Mouse (Mus musculus): ENCODE measurements around the gene Ccdc63. TPM values are rescaled to one million over a fixed set of nuclear protein-coding genes. Genes with fewer than 3 reads are reported as not detected.
A peak's percentile ranks its signal among the peaks of the same experiment; 100 is the strongest.
"Not testable (repeated sequence)": the region's sequence is repeated elsewhere in the genome, so short reads cannot be mapped to it uniquely, and the experiment has no call there.

Gene Ccdc63
- total and polyA plus RNA-seq, 2 experiments from 2014 or later: 0.26 TPM; not detected in 1

DNA sequence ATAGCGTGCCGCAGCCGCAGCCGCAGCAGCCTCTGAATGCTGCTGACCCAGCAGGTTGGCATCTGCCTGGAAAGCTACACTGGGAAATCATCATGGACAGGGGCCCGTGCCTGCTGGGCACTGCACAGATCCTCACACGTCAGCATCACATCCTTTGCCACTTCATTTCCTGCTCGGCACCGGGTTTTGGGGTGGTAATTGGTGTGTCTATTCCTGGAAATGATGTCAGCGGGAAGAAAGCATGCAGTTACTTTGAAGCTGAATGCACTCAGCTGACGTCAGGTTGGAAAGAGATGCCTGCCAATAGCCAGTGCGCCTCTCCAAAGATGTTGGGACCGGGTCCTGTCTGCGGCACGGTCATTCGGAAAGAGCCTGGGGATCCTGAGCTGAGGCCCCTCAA is 2.9 kb upstream of the Ccdc63 start:
- DNase-seq (ENCODE audit: low spot score) (peak; percentile 82), ATAC-seq (ENCODE audit: insufficient read depth, low read depth) (peak; percentile 67)
- H3K9ac ChIP-seq (replicated peaks; ENCODE audit: low read depth, low read length): no peak overlapping the region
- H3K27me3 ChIP-seq (ENCODE audit: control insufficient read depth, insufficient read depth, low read length): no peaks in the 10 kb centered on the region
- H3K4me3 ChIP-seq (ENCODE audit: low read depth, low read length): no peak overlapping the region
- peak overlapping the region; percentile 54 for H3K27ac ChIP-seq (ENCODE audit: low read depth)
- no peaks in the 10 kb centered on the region for H3K36me3 ChIP-seq (replicated peaks; ENCODE audit: control insufficient read depth, insufficient read depth, low read length)
- TF ChIP-seq EP300 (IDR thresholded peaks at IDR 0.05; ENCODE audit: low read depth): 0 out of 2 replicates have a peak, but pooled peaks have one; percentile 51
- TF ChIP-seq CTCF (IDR thresholded peaks at IDR 0.05; ENCODE audit: low read depth): no peak
- no peaks in the 10 kb centered on the region for H3K9me3 ChIP-seq (replicated peaks; ENCODE audit: control insufficient read depth, low read length)
- WGBS: 30% methylated on average over 15 of the region's 15 CpGs
- peak overlapping the region; percentile 46 for H3K4me2 ChIP-seq (ENCODE audit: low read depth, low read length)
- peaks cover 4% of the 10 kb centered on the region; the same call in 1 of the 2 replicates for H3K4me1 ChIP-seq (ENCODE audit: control insufficient read depth, insufficient read depth)

DNA sequence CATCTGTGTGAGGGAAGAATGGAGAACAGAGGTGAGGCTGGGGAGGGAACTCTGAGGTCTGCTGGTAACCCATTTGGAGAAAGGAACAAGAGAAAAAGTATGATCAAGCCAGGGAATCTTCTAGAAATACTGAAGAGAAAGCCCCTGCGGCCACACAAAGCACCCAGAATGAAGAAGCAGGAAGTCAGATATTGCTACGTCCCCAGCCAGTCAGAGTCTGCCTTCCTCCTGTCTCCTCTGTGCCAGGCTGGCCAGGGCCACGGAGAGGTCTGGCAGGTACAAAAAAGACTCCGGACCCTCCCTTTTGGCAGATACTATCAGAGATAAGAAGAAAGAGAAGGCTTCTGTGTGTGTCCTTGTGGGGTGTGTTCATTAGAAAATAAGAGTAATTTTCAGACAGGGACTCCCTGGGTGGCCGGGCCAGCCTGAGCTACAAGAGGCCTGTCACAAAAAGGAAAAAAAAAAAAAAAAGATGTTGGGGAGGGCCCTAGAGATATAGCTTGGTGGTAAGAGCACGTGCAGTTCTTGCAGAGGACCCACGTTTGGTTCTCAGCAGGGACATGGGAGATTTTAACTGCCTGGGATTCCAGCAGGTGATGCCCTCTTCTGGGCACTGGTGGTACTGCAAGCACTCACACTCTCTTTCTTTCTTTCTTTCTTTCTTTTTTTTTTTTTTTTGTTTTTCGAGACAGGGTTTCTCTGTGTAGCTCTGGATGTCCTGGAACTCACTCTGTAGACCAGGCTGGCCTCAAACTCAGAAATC is 1.8 kb upstream of the Ccdc63 start:
- TF ChIP-seq EP300 (IDR thresholded peaks at IDR 0.05; ENCODE audit: low read depth) (no peak), CTCF (IDR thresholded peaks at IDR 0.05; ENCODE audit: low read depth) (peak; percentile 56)
- no peaks in the 10 kb centered on the region for H3K27me3 ChIP-seq (ENCODE audit: control insufficient read depth, insufficient read depth, low read length)
- H3K4me3 ChIP-seq (ENCODE audit: low read depth, low read length): no peak overlapping the region
- ATAC-seq (ENCODE audit: insufficient read depth, low read depth): no peak
- DNase-seq (ENCODE audit: low spot score): no peak
- H3K36me3 ChIP-seq (replicated peaks; ENCODE audit: control insufficient read depth, insufficient read depth, low read length): no peaks in the 10 kb centered on the region
- H3K9me3 ChIP-seq (replicated peaks; ENCODE audit: control insufficient read depth, low read length): no peaks in the 10 kb centered on the region
- WGBS: 65% methylated on average over 7 of the region's 8 CpGs
- H3K9ac ChIP-seq (replicated peaks; ENCODE audit: low read depth, low read length): no peak overlapping the region
- no peak overlapping the region for H3K4me2 ChIP-seq (ENCODE audit: low read depth, low read length)
- H3K4me1 ChIP-seq (ENCODE audit: control insufficient read depth, insufficient read depth): peaks cover 7% of the 10 kb centered on the region; the same call in 1 of the 2 replicates
- no peak overlapping the region for H3K27ac ChIP-seq (ENCODE audit: low read depth)

DNA sequence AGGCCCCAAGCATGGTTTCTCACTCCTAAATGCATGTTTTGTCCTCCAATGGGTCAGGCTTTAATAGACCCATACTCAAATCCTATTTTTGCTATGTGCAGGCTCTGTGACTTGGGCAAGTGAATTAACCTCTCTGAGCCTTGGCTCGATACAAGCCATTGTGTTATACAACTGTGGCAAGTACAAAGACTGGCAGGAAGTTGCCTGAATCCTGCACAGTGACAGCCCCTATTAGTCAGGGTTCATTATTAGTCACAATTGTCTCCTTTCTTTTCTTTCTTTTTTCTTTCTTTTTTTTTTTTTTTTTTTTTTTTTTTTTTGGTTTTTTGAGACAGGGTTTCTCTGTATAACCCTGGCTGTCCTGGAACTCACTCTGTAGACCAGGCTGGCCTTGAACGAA is 852 bp downstream of the Ccdc63 start:
- not testable (repeated sequence) for DNase-seq (ENCODE audit: low spot score); H3K27ac ChIP-seq (ENCODE audit: low read depth)

DNA sequence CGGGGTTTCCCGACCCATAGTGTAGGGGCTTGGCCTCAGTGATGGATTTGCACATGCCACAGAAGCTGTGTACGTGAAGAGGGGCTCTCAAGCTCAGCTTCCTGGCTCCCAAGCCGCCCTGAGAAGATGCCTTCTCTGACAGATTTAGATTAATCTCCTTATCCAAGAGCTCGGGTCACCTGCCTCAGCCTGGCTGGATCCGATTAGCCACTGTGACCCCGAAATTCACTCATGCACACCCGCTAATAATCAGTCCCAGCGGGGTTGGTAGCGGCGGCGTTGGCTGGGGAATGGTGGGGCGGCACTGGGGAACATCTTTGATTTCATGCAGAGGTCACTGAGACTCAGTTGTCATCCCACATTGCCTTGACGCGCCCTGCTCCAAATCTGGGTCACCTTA is 1.8 kb downstream of the Ccdc63 start:
- H3K4me2 ChIP-seq (ENCODE audit: low read depth, low read length): no peak overlapping the region
- no peak for TF ChIP-seq CTCF (IDR thresholded peaks at IDR 0.05; ENCODE audit: low read depth)
- TF ChIP-seq EP300 (IDR thresholded peaks at IDR 0.05; ENCODE audit: low read depth): no peak
- H3K4me1 ChIP-seq (ENCODE audit: control insufficient read depth, insufficient read depth): peaks cover 31% of the 10 kb centered on the region
- DNase-seq (ENCODE audit: low spot score) (no peak), ATAC-seq (ENCODE audit: insufficient read depth, low read depth) (no peak)
- no peak overlapping the region for H3K4me3 ChIP-seq (ENCODE audit: low read depth, low read length)
- H3K9ac ChIP-seq (replicated peaks; ENCODE audit: low read depth, low read length): no peak overlapping the region
- H3K27me3 ChIP-seq (ENCODE audit: control insufficient read depth, insufficient read depth, low read length): no peaks in the 10 kb centered on the region
- H3K27ac ChIP-seq (ENCODE audit: low read depth): no peak overlapping the region
- no peaks in the 10 kb centered on the region for H3K36me3 ChIP-seq (replicated peaks; ENCODE audit: control insufficient read depth, insufficient read depth, low read length)
- 85% methylated on average over 15 of the region's 15 CpGs for WGBS
- H3K9me3 ChIP-seq (replicated peaks; ENCODE audit: control insufficient read depth, low read length): no peaks in the 10 kb centered on the region

More for the DNA sequence above, 852 bp downstream of the Ccdc63 start:
- not testable (repeated sequence) for H3K9me3 ChIP-seq (replicated peaks; ENCODE audit: control insufficient read depth, low read length); H3K9ac ChIP-seq (replicated peaks; ENCODE audit: low read depth, low read length); H3K4me2 ChIP-seq (ENCODE audit: low read depth, low read length); ATAC-seq (ENCODE audit: insufficient read depth, low read depth); H3K36me3 ChIP-seq (replicated peaks; ENCODE audit: control insufficient read depth, insufficient read depth, low read length); H3K4me3 ChIP-seq (ENCODE audit: low read depth, low read length); H3K27me3 ChIP-seq (ENCODE audit: control insufficient read depth, insufficient read depth, low read length)
- WGBS: 69% methylated on average over 2 of the region's 2 CpGs
- peaks cover 32% of the 10 kb centered on the region for H3K4me1 ChIP-seq (ENCODE audit: control insufficient read depth, insufficient read depth)

DNA sequence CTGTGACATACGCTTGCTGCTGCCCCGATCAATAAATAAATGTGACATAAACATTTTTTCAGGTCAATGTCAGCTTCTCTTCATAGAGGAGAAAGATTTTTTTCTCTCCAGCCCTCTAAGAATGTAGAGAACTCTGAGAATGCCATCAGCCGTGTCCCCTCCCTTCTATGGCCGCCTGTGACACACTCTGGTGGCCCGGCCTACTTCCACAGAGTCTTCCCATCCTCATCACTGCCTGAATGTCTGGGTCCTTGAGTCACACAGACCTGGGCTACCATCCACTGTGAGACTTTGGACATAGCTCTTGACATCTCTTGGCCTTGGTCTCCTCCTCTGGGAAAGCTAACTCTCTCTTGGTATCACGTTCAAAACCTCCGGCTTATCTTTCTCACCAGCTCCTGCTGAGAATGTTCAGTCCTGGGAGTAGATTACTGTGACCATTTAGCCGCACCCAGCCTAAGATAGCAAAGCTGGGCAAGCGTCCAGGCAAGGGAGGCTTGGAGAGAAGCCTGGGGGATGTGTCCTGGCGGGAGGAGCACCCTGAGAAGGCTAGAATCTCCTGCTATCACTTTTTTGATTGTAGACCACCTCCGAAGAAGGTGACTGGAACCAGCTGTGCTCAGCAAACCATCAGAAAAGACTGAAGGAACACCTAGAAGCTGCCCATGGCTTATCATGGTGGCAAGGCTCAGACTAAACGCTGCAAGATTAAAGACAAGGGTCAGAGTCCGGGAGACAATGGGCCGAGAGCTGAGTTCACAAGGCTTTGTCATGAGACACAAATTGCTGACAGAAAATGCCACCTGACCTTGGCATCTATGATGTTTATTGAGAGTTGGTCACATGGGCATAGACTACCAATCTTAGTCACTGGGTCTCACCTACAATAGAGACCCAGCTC is 3.9 kb downstream of the Ccdc63 start:
- peak overlapping the region; percentile 79 for H3K27ac ChIP-seq (ENCODE audit: low read depth)
- TF ChIP-seq EP300 (IDR thresholded peaks at IDR 0.05; ENCODE audit: low read depth): peak; percentile 54; the same call in 1 of the 2 replicates
- no peak for TF ChIP-seq CTCF (IDR thresholded peaks at IDR 0.05; ENCODE audit: low read depth)
- no peak overlapping the region for H3K4me3 ChIP-seq (ENCODE audit: low read depth, low read length)
- peak; percentile 69 for ATAC-seq (ENCODE audit: insufficient read depth, low read depth)
- no peak overlapping the region for H3K9ac ChIP-seq (replicated peaks; ENCODE audit: low read depth, low read length)
- no peaks in the 10 kb centered on the region for H3K27me3 ChIP-seq (ENCODE audit: control insufficient read depth, insufficient read depth, low read length)
- H3K36me3 ChIP-seq (replicated peaks; ENCODE audit: control insufficient read depth, insufficient read depth, low read length): no peaks in the 10 kb centered on the region
- H3K9me3 ChIP-seq (replicated peaks; ENCODE audit: control insufficient read depth, low read length): no peaks in the 10 kb centered on the region
- WGBS: 12% methylated on average over 14 of the region's 14 CpGs
- H3K4me1 ChIP-seq (ENCODE audit: control insufficient read depth, insufficient read depth): peaks cover 29% of the 10 kb centered on the region
- peak; percentile 80 for DNase-seq (ENCODE audit: low spot score)
- H3K4me2 ChIP-seq (ENCODE audit: low read depth, low read length): no peak overlapping the region

All from heart, postnatal 0 days (tissue).